In genomic region chr5:116208741-116209368, GRCm38 (mm10) we compare ENCODE assay signal across 9 mouse cellular contexts.
DNase-seq lines count a peak whose midpoint lies in the region; ATAC-seq and TF ChIP-seq lines count a peak whose summit lies in the region.
"Had no signal": no experiment of that assay in that cellular context is flagged by ENCODE, and none has a peak within 500 bp of the region (broad histone marks: within the 10 kb centered on the region; RNA-seq: fewer than 3 reads in every experiment).

No protein-coding gene starts in this region.

- H3K27ac ChIP-seq in hindbrain, embryonic 14.5 days, result peak overlapping the region; percentile 33
- H3K27ac ChIP-seq in midbrain, embryonic 12.5 days (replicated peaks), result peak overlapping the region; percentile 75
- H3K27ac ChIP-seq in intestine, postnatal 0 days (ENCODE audit: low read depth, low read length), result no peak overlapping the region
- H3K27ac ChIP-seq: heart, embryonic 13.5 days had no signal

- peak; percentile 27 for DNase-seq in layer of hippocampus, adult 11-12 months (ENCODE audit: low spot score)
- no peak for DNase-seq in layer of hippocampus, adult 9-10 months (ENCODE audit: low spot score)
- DNase-seq in hindbrain, embryonic 14.5 days (ENCODE audit: low spot score), result peak; percentile 74
- DNase-seq in right cerebral cortex, postnatal 4 days, result peak; percentile 54
- DNase-seq in adrenal gland, postnatal 10 days, result no peak
- DNase-seq in heart, adult 18-20 months, result no peak

- no peak overlapping the region for H3K4me3 ChIP-seq in hindbrain, embryonic 14.5 days (replicated peaks; ENCODE audit: low read length)
- H3K4me3 ChIP-seq in midbrain, embryonic 12.5 days, result no peak overlapping the region
- no peak overlapping the region for H3K4me3 ChIP-seq in intestine, postnatal 0 days (ENCODE audit: low read depth, low read length)
- H3K4me3 ChIP-seq: heart, embryonic 13.5 days had no signal

- H3K27me3 ChIP-seq in hindbrain, embryonic 14.5 days (ENCODE audit: control insufficient read depth, insufficient read depth, low read length), result no peaks in the 10 kb centered on the region
- H3K27me3 ChIP-seq in midbrain, embryonic 12.5 days, result no peaks in the 10 kb centered on the region
- H3K27me3 ChIP-seq in intestine, postnatal 0 days (replicated peaks; ENCODE audit: control insufficient read depth, insufficient read depth, low read length), result no peaks in the 10 kb centered on the region
- H3K27me3 ChIP-seq: heart, embryonic 13.5 days had no signal

- peak; percentile 79 for ATAC-seq in hindbrain, embryonic 14.5 days (ENCODE audit: low FRiP score)
- peak; percentile 58 for ATAC-seq in midbrain, embryonic 12.5 days (ENCODE audit: low FRiP score, low read depth)
- ATAC-seq in intestine, postnatal 0 days, result no peak

- 10% methylated on average over 16 of the region's 16 CpGs for WGBS in hindbrain, embryonic 14.5 days
- WGBS in midbrain, embryonic 12.5 days, result 28% methylated on average over 16 of the region's 16 CpGs
- WGBS in intestine, postnatal 0 days, result 31% methylated on average over 16 of the region's 16 CpGs

- H3K4me1 ChIP-seq in hindbrain, embryonic 14.5 days (replicated peaks; ENCODE audit: control insufficient read depth, insufficient read depth, low read length), result peaks cover 21% of the 10 kb centered on the region; the same call in 1 of the 2 replicates
- H3K4me1 ChIP-seq in midbrain, embryonic 12.5 days, result peaks cover 31% of the 10 kb centered on the region
- no peaks in the 10 kb centered on the region for H3K4me1 ChIP-seq in intestine, postnatal 0 days (replicated peaks; ENCODE audit: control insufficient read depth, insufficient read depth, low read length)

- TF ChIP-seq CTCF in intestine, postnatal 0 days (IDR thresholded peaks at IDR 0.05; ENCODE audit: low read depth), result no peak

- H3K9ac ChIP-seq in hindbrain, embryonic 14.5 days, result no peak overlapping the region
- no peak overlapping the region for H3K9ac ChIP-seq in midbrain, embryonic 12.5 days (replicated peaks)
- no peak overlapping the region for H3K9ac ChIP-seq in intestine, postnatal 0 days (ENCODE audit: low read depth, low read length)
- H3K9ac ChIP-seq: heart, embryonic 13.5 days had no signal

- no peak overlapping the region for H3K4me2 ChIP-seq in hindbrain, embryonic 14.5 days (replicated peaks)
- H3K4me2 ChIP-seq in midbrain, embryonic 12.5 days (replicated peaks), result no peak overlapping the region
- H3K4me2 ChIP-seq in intestine, postnatal 0 days (replicated peaks; ENCODE audit: low read depth), result no peak overlapping the region
- H3K4me2 ChIP-seq: heart, embryonic 13.5 days had no signal

- no peaks in the 10 kb centered on the region for H3K36me3 ChIP-seq in hindbrain, embryonic 14.5 days (replicated peaks; ENCODE audit: control insufficient read depth, insufficient read depth)
- no peaks in the 10 kb centered on the region for H3K36me3 ChIP-seq in midbrain, embryonic 12.5 days
- no peaks in the 10 kb centered on the region for H3K36me3 ChIP-seq in intestine, postnatal 0 days (ENCODE audit: control insufficient read depth, insufficient read depth)
- H3K36me3 ChIP-seq: heart, embryonic 13.5 days had no signal

- no peaks in the 10 kb centered on the region for H3K9me3 ChIP-seq in hindbrain, embryonic 14.5 days (ENCODE audit: control insufficient read depth, low read length)
- no peaks in the 10 kb centered on the region for H3K9me3 ChIP-seq in midbrain, embryonic 12.5 days
- no peaks in the 10 kb centered on the region for H3K9me3 ChIP-seq in intestine, postnatal 0 days (ENCODE audit: control insufficient read depth)
- H3K9me3 ChIP-seq: heart, embryonic 13.5 days had no signal

Comparison
In these comparisons a context has a peak if more than half of its experiments do, and no peak if none do; other contexts are left out.
1. DNase-seq: peak in layer of hippocampus, adult 11-12 months (single experiment), hindbrain, embryonic 14.5 days (single experiment) and right cerebral cortex, postnatal 4 days (single experiment); none in layer of hippocampus, adult 9-10 months (single experiment), adrenal gland, postnatal 10 days (single experiment) and heart, adult 18-20 months (0 of 2).